Mouse (Mus musculus): ENCODE results near the gene Gm20388. TPM values are rescaled to one million over a fixed set of nuclear protein-coding genes. Genes with fewer than 3 reads are reported as not detected.

Gene Gm20388
- total and polyA plus RNA-seq, 2 experiments from 2014 or later: 17.3 TPM; not detected in 1

DNA sequence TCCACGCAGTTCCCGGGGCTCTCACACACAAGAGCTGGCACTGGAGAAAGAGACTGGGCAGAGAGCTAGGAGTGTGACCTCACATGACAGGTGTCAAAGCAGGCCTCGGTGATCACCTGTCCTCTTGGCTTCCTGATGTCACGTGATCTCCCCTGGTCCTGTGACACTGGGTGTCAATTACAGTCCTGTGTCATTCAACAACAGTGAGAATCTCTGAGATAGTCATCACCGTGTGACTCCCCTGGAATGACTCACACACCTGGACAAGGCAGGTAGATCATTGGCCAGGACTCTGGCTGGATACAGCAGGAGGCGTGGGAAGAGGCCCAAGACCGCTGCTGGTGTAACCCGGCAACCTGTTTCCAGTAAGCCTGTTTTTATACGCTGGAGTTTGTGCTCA lies 3826.3 kb downstream of the Gm20388 start:
- no peak overlapping the region for H3K4me2 ChIP-seq (ENCODE audit: low read depth, low read length)
- DNase-seq (ENCODE audit: low spot score) (no peak), ATAC-seq (ENCODE audit: insufficient read depth, low read depth) (no peak)
- H3K4me3 ChIP-seq (ENCODE audit: low read depth, low read length): no peak overlapping the region
- no peaks in the 10 kb centered on the region for H3K9me3 ChIP-seq (replicated peaks; ENCODE audit: control insufficient read depth, low read length)
- H3K36me3 ChIP-seq (replicated peaks; ENCODE audit: control insufficient read depth, insufficient read depth, low read length): no peaks in the 10 kb centered on the region
- H3K27me3 ChIP-seq (ENCODE audit: control insufficient read depth, insufficient read depth, low read length): no peaks in the 10 kb centered on the region
- whole genome bisulfite sequencing: 76% methylated on average over 9 of the region's 9 CpGs
- TF ChIP-seq EP300 (IDR thresholded peaks at IDR 0.05; ENCODE audit: low read depth) (no peak), CTCF (IDR thresholded peaks at IDR 0.05; ENCODE audit: low read depth) (no peak)
- no peak overlapping the region for H3K27ac ChIP-seq (ENCODE audit: low read depth)
- H3K4me1 ChIP-seq (ENCODE audit: control insufficient read depth, insufficient read depth): no peaks in the 10 kb centered on the region
- no peak overlapping the region for H3K9ac ChIP-seq (replicated peaks; ENCODE audit: low read depth, low read length)

- Histone ChIP-seq H3K9me3 (replicated peaks; ENCODE audit: control insufficient read depth, low read length) (no peaks in the 10 kb centered on the region), H3K9ac (replicated peaks; ENCODE audit: low read depth, low read length) (no peak overlapping the region), H3K27me3 (ENCODE audit: control insufficient read depth, insufficient read depth, low read length) (no peaks in the 10 kb centered on the region), H3K36me3 (replicated peaks; ENCODE audit: control insufficient read depth, insufficient read depth, low read length) (no peaks in the 10 kb centered on the region), H3K4me1 (ENCODE audit: control insufficient read depth, insufficient read depth) (no peaks in the 10 kb centered on the region), H3K4me3 (ENCODE audit: low read depth, low read length) (no peak overlapping the region), H3K27ac (ENCODE audit: low read depth) (no peak overlapping the region), H3K4me2 (ENCODE audit: low read depth, low read length) (no peak overlapping the region)
- no peak for ATAC-seq (ENCODE audit: insufficient read depth, low read depth)
- 67% methylated on average over 4 of the region's 4 CpGs for WGBS
- TF ChIP-seq CTCF (IDR thresholded peaks at IDR 0.05; ENCODE audit: low read depth): no peak
- DNase-seq (ENCODE audit: low spot score): no peak
Observed at GRCm38 (mm10) chr8:123740263-123740662, 3829.6 kb downstream of the Gm20388 start.

DNA sequence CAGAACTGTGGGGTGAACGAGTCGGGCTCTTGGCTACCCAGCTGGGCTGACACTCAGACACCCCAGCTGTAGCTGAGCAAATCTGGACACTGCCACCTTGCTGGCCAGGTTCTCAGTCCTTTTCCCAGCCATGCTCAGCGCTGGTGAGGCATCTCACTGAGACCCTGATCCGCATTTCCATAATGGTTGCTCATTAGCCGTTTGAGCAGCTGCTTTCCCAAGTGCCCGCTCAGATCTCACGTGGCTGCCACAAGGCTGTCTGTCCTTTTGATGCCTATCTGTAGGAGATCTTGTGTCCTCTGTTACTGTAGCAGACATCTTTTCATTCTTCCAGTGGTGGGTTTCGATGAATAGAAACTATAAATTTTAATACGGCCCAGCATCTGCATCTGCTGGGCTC lies 3830.6 kb downstream of the Gm20388 start:
- no peaks in the 10 kb centered on the region for H3K9me3 ChIP-seq (replicated peaks; ENCODE audit: control insufficient read depth, low read length)
- H3K4me2 ChIP-seq (ENCODE audit: low read depth, low read length): no peak overlapping the region
- no peak overlapping the region for H3K27ac ChIP-seq (ENCODE audit: low read depth)
- DNase-seq (ENCODE audit: low spot score): no peak
- H3K36me3 ChIP-seq (replicated peaks; ENCODE audit: control insufficient read depth, insufficient read depth, low read length): no peaks in the 10 kb centered on the region
- H3K4me1 ChIP-seq (ENCODE audit: control insufficient read depth, insufficient read depth): no peaks in the 10 kb centered on the region
- H3K9ac ChIP-seq (replicated peaks; ENCODE audit: low read depth, low read length): no peak overlapping the region
- H3K27me3 ChIP-seq (ENCODE audit: control insufficient read depth, insufficient read depth, low read length): no peaks in the 10 kb centered on the region
- no peak overlapping the region for H3K4me3 ChIP-seq (ENCODE audit: low read depth, low read length)
- ATAC-seq (ENCODE audit: insufficient read depth, low read depth): no peak
- TF ChIP-seq EP300 (IDR thresholded peaks at IDR 0.05; ENCODE audit: low read depth): no peak
- TF ChIP-seq CTCF (IDR thresholded peaks at IDR 0.05; ENCODE audit: low read depth): no peak
- WGBS: 88% methylated on average over 9 of the region's 9 CpGs

DNA sequence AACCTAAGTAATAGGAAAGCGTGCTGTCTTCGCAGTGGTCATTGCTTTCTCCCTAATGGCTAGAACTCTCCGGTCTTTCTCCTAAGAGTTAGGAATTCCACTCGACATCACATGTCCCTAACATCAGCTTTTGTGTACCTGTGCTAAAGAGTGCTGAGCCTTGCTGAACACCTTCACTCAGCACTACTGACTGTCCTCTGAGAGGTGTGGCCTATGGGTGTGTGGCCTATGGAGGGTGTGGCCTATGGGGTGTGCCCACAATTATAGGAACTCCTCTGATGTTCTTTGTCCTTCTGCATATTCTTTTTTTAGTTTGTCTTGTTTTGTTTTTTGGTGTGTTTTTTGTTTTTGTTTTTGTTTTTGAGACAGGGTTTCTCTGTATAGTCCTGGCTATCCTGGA lies 3835.8 kb downstream of the Gm20388 start:
- no peaks in the 10 kb centered on the region for H3K36me3 ChIP-seq (replicated peaks; ENCODE audit: control insufficient read depth, insufficient read depth, low read length)
- no peak overlapping the region for H3K4me3 ChIP-seq (ENCODE audit: low read depth, low read length)
- H3K27me3 ChIP-seq (ENCODE audit: control insufficient read depth, insufficient read depth, low read length): no peaks in the 10 kb centered on the region
- DNase-seq (ENCODE audit: low spot score) (no peak), ATAC-seq (ENCODE audit: insufficient read depth, low read depth) (no peak)
- H3K27ac ChIP-seq (ENCODE audit: low read depth): no peak overlapping the region
- H3K9ac ChIP-seq (replicated peaks; ENCODE audit: low read depth, low read length): no peak overlapping the region
- no peaks in the 10 kb centered on the region for H3K4me1 ChIP-seq (ENCODE audit: control insufficient read depth, insufficient read depth)
- TF ChIP-seq CTCF (IDR thresholded peaks at IDR 0.05; ENCODE audit: low read depth) (no peak), EP300 (IDR thresholded peaks at IDR 0.05; ENCODE audit: low read depth) (no peak)
- H3K4me2 ChIP-seq (ENCODE audit: low read depth, low read length): no peak overlapping the region
- 91% methylated on average over 4 of the region's 4 CpGs for WGBS
- no peaks in the 10 kb centered on the region for H3K9me3 ChIP-seq (replicated peaks; ENCODE audit: control insufficient read depth, low read length)

DNA sequence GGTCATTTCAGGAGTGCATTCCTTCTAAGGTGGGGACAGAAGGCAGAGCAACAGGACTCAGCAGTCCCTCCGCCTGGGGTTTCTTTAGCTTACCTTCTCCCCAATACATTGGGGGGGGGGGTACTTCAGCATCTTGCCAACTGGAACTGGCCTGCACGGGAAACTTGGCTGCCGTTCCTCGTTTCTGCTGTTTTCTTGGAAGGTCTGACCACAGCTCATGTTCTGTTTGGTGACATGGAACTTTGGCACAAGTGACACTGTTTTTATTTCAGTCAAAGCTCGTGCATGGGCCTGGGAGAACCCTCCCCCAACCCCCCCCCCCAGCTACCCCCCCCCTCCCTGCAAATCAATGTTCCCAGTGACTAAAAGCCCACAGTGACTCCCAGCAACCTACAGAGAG lies 3837.1 kb downstream of the Gm20388 start:
- WGBS: 24% methylated on average over 5 of the region's 5 CpGs
- Histone ChIP-seq H3K4me3 (ENCODE audit: low read depth, low read length) (no peak overlapping the region), H3K27me3 (ENCODE audit: control insufficient read depth, insufficient read depth, low read length) (no peaks in the 10 kb centered on the region), H3K9ac (replicated peaks; ENCODE audit: low read depth, low read length) (no peak overlapping the region), H3K9me3 (replicated peaks; ENCODE audit: control insufficient read depth, low read length) (no peaks in the 10 kb centered on the region), H3K27ac (ENCODE audit: low read depth) (0 out of 2 replicates have a peak overlapping the region, but pooled peaks have one; percentile 23), H3K36me3 (replicated peaks; ENCODE audit: control insufficient read depth, insufficient read depth, low read length) (no peaks in the 10 kb centered on the region), H3K4me2 (ENCODE audit: low read depth, low read length) (no peak overlapping the region), H3K4me1 (ENCODE audit: control insufficient read depth, insufficient read depth) (peaks cover 6% of the 10 kb centered on the region; the same call in 1 of the 2 replicates)
- ATAC-seq (ENCODE audit: insufficient read depth, low read depth) (no peak), DNase-seq (ENCODE audit: low spot score) (peak; percentile 44)
- TF ChIP-seq CTCF (IDR thresholded peaks at IDR 0.05; ENCODE audit: low read depth): no peak
- TF ChIP-seq EP300 (IDR thresholded peaks at IDR 0.05; ENCODE audit: low read depth): no peak

DNA sequence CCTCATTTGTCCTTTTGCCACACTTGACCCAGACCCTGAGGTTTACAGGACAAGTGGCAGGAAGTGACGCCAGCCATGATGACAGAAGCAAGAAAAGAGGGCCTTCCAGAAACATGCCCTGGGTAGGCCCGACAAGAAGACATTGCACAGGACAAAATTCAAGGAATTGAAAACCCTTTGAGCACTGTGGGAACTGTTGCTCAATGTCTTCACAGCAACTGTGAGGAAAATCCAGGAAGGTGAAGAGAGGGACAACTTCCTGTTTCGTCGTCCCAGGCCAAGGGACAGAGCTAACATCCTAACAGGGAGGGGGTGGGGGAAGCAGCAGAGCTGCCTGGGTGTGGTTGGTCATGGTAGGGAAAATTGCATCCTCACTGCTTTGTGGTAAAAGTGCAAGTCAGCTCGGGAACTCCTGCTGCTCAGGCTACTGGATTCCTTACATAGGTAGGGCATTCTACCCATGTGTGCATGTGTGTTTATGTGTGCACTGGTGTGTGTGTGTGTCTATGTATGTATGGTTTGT lies 3839.6 kb downstream of the Gm20388 start:
- H3K27me3 ChIP-seq (ENCODE audit: control insufficient read depth, insufficient read depth, low read length): no peaks in the 10 kb centered on the region
- DNase-seq (ENCODE audit: low spot score) (peak; percentile 25), ATAC-seq (ENCODE audit: insufficient read depth, low read depth) (no peak)
- no peaks in the 10 kb centered on the region for H3K36me3 ChIP-seq (replicated peaks; ENCODE audit: control insufficient read depth, insufficient read depth, low read length)
- WGBS: 53% methylated on average over 5 of the region's 5 CpGs
- no peak overlapping the region for H3K4me2 ChIP-seq (ENCODE audit: low read depth, low read length)
- no peak overlapping the region for H3K4me3 ChIP-seq (ENCODE audit: low read depth, low read length)
- H3K4me1 ChIP-seq (ENCODE audit: control insufficient read depth, insufficient read depth): peaks cover 21% of the 10 kb centered on the region
- TF ChIP-seq EP300 (IDR thresholded peaks at IDR 0.05; ENCODE audit: low read depth): no peak
- no peak for TF ChIP-seq CTCF (IDR thresholded peaks at IDR 0.05; ENCODE audit: low read depth)
- H3K27ac ChIP-seq (ENCODE audit: low read depth): no peak overlapping the region; the same call in 1 of the 2 replicates
- no peak overlapping the region for H3K9ac ChIP-seq (replicated peaks; ENCODE audit: low read depth, low read length)
- no peaks in the 10 kb centered on the region for H3K9me3 ChIP-seq (replicated peaks; ENCODE audit: control insufficient read depth, low read length)
